In genomic region chr2:127416706-127417105, GRCm38 (mm10) we compare ENCODE assay signal across 18 mouse cellular contexts. TPM values are rescaled to one million over a fixed set of nuclear protein-coding genes. Genes with fewer than 3 reads are reported as not detected.
"Had no signal": no experiment of that assay in that cellular context is flagged by ENCODE, and none has a peak within 500 bp of the region (broad histone marks: within the 10 kb centered on the region; RNA-seq: fewer than 3 reads in every experiment).

No protein-coding gene starts in this region.

- H3K4me1 ChIP-seq: liver, embryonic 13.5 days; megakaryocyte, embryonic 14.5 days; midbrain, embryonic 13.5 days; neural tube, embryonic 13.5 days had no signal

- H3K4me3 ChIP-seq: liver, embryonic 13.5 days; megakaryocyte, embryonic 14.5 days; midbrain, embryonic 10.5 days; midbrain, embryonic 13.5 days; myocyte; neural tube, embryonic 13.5 days had no signal

- ATAC-seq: intestine, postnatal 0 days; midbrain, embryonic 13.5 days; midbrain, embryonic 16.5 days had no signal

- H3K9ac ChIP-seq: liver, embryonic 13.5 days; midbrain, embryonic 13.5 days; neural tube, embryonic 13.5 days had no signal

- H3K4me2 ChIP-seq: liver, embryonic 13.5 days; midbrain, embryonic 13.5 days; neural tube, embryonic 13.5 days had no signal

- DNase-seq: layer of hippocampus, postnatal 36 days; liver, embryonic 13.5 days; lung, adult 2 months; thymus, adult 2 months; thymus, postnatal 14 days; thymus, postnatal 4 days had no signal

- H3K9me3 ChIP-seq: liver, embryonic 13.5 days; megakaryocyte, embryonic 14.5 days; midbrain, embryonic 10.5 days; midbrain, embryonic 13.5 days; neural tube, embryonic 13.5 days had no signal

- H3K27ac ChIP-seq: liver, embryonic 13.5 days; macrophage; midbrain, embryonic 10.5 days; midbrain, embryonic 13.5 days; neural tube, embryonic 13.5 days had no signal

- H3K36me3 ChIP-seq: liver, embryonic 13.5 days; midbrain, embryonic 10.5 days; midbrain, embryonic 13.5 days; neural tube, embryonic 13.5 days had no signal

- H3K27me3 ChIP-seq: midbrain, embryonic 13.5 days; neural tube, embryonic 13.5 days had no signal

RNA-seq across cellular contexts. Expression of gene Gpat2, which starts 8.3 kb away (rescaled TPM):
- total RNA-seq: layer of hippocampus, postnatal 10 days; monocyte, adult 5-6 weeks; neutrophil, adult 5-6 weeks had no signal
- polyA plus RNA-seq: limb, embryonic 11.5 days; macrophage; myocyte had no signal

RNA-seq across cellular contexts. Expression of gene Adra2b, which starts 53.7 kb away (rescaled TPM):
- total RNA-seq: monocyte, adult 5-6 weeks; neutrophil, adult 5-6 weeks had no signal
- polyA plus RNA-seq: macrophage, myocyte had no signal
